Mouse (Mus musculus): ENCODE data around the gene Thoc2. TPM values are rescaled to one million over a fixed set of nuclear protein-coding genes. Genes with fewer than 3 reads are reported as not detected.

Thoc2 gene
- polyA plus RNA-seq, 1 experiment from 2014 or later: 89.1 TPM

- Histone ChIP-seq H3K9me3 (no peaks in the 10 kb centered on the region), H3K9ac (no peak overlapping the region), H3K27ac (no peak overlapping the region), H3K4me2 (no peak overlapping the region), H3K4me3 (no peak overlapping the region), H3K27me3 (replicated peaks) (no peaks in the 10 kb centered on the region), H3K36me3 (replicated peaks) (no peaks in the 10 kb centered on the region), H3K4me1 (no peaks in the 10 kb centered on the region)
- no peak for ATAC-seq (replicated peaks)
Observed at GRCm38 (mm10) chrX:41837823-41838222, 82.7 kb downstream of the Thoc2 start.

DNA sequence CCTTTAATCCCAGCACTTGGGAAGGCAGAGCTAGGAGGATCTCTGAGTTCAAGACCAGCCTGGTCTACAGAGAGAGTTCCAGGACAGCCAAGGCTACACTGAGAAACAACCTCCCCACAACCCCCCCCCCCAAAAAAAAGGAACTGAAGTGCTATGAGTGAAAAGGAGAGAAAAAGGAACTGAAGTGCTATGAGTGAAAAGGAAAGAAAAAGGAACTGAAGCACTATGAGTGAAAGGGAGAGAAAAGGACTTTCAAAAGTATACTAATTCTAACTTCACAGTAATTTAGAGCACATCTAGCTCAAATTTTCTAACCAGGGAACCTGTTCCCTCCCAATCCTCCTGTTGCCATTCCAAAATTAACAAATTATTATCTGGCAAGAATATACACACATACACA is 114.9 kb downstream of the Thoc2 start:
- Histone ChIP-seq H3K9ac (no peak overlapping the region), H3K36me3 (replicated peaks) (no peaks in the 10 kb centered on the region), H3K27ac (no peak overlapping the region), H3K4me3 (no peak overlapping the region), H3K9me3 (no peaks in the 10 kb centered on the region), H3K27me3 (replicated peaks) (no peaks in the 10 kb centered on the region), H3K4me1 (no peaks in the 10 kb centered on the region), H3K4me2 (no peak overlapping the region)
- no peak for ATAC-seq (replicated peaks)

- Histone ChIP-seq H3K36me3 (replicated peaks) (no peaks in the 10 kb centered on the region), H3K4me1 (no peaks in the 10 kb centered on the region), H3K4me3 (no peak overlapping the region), H3K4me2 (no peak overlapping the region), H3K27ac (no peak overlapping the region), H3K9ac (no peak overlapping the region), H3K27me3 (replicated peaks) (no peaks in the 10 kb centered on the region), H3K9me3 (no peaks in the 10 kb centered on the region)
- ATAC-seq (replicated peaks): no peak
- WGBS: 88% methylated on average over 6 of the region's 6 CpGs
Observed at GRCm38 (mm10) chrX:41793303-41793702, 127.2 kb downstream of the Thoc2 start.

Small RNA genes within 50 kb of the gene (microRNA-seq; reads per million reads assigned to microRNA genes)
- not detected for gene Gm44490

Other genes starting within 250 kb of the Thoc2 start
- 10.5 and 11.6 TPM in 2 replicates for gene Xiap, start 139.0 kb upstream of the Thoc2 start, polyA plus RNA-seq (2015; fragmentation: Nextera tagmentation; extraction: Ambion mirVana)
- 18.2 and 18.7 TPM in 2 replicates for gene Stag2, start 228.6 kb upstream of the Thoc2 start, polyA plus RNA-seq (2015; fragmentation: Nextera tagmentation; extraction: Ambion mirVana)